Mouse (Mus musculus): ENCODE results near the gene Plekhs1. TPM values are rescaled to one million over a fixed set of nuclear protein-coding genes. Genes with fewer than 3 reads are reported as not detected.
A peak's percentile ranks its signal among the peaks of the same experiment; 100 is the strongest.
"Not testable (repeated sequence)": the region's sequence is repeated elsewhere in the genome, so short reads cannot be mapped to it uniquely, and the experiment has no call there.

Plekhs1 gene
- total RNA-seq, 2 experiments from 2014 or later = 0.20 TPM; not detected in 1

- TF ChIP-seq CTCF (IDR thresholded peaks at IDR 0.05) = no peak
- no peak overlapping the region for H3K4me3 ChIP-seq
- DNase-seq = no peak
- no peak overlapping the region for H3K27ac ChIP-seq
- intact Hi-C loops (cut with DNase I) = no loop called here
Measured at GRCm38 (mm10) chr19:56466486-56466885, 5.0 kb downstream of the Plekhs1 start.

GRCm38 (mm10) chr19:56470286-56471020 is 9.0 kb downstream of the Plekhs1 start:
- TF ChIP-seq CTCF (IDR thresholded peaks at IDR 0.05) = no peak
- intact Hi-C loops (cut with DNase I) = no loop called here
- Histone ChIP-seq H3K4me3 (no peak overlapping the region), H3K27ac (no peak overlapping the region)
- no peak for DNase-seq

- H3K27ac ChIP-seq = no peak overlapping the region
- intact Hi-C loops (cut with DNase I) = no loop called here
- H3K4me3 ChIP-seq = no peak overlapping the region
- no peak for TF ChIP-seq CTCF (IDR thresholded peaks at IDR 0.05)
- DNase-seq = no peak
Measured at GRCm38 (mm10) chr19:56471934-56472333, 10.5 kb downstream of the Plekhs1 start.

GRCm38 (mm10) chr19:56474869-56475550 is 13.6 kb downstream of the Plekhs1 start:
- no peak for DNase-seq
- intact Hi-C loops (cut with DNase I) = no loop called here
- TF ChIP-seq CTCF (IDR thresholded peaks at IDR 0.05) = no peak
- Histone ChIP-seq H3K27ac (no peak overlapping the region), H3K4me3 (no peak overlapping the region)

GRCm38 (mm10) chr19:56476546-56476945 is 15.1 kb downstream of the Plekhs1 start:
- intact Hi-C loops (cut with DNase I) = no loop called here
- H3K27ac ChIP-seq = no peak overlapping the region
- no peak for TF ChIP-seq CTCF (IDR thresholded peaks at IDR 0.05)
- no peak overlapping the region for H3K4me3 ChIP-seq
- no peak for DNase-seq

GRCm38 (mm10) chr19:56477253-56477652 is 15.8 kb downstream of the Plekhs1 start:
- no peak for TF ChIP-seq CTCF (IDR thresholded peaks at IDR 0.05)
- no peak for DNase-seq
- Histone ChIP-seq H3K4me3 (no peak overlapping the region), H3K27ac (no peak overlapping the region)
- intact Hi-C loops (cut with DNase I) = no loop called here

- H3K27ac ChIP-seq = no peak overlapping the region
- intact Hi-C loops (cut with DNase I) = no loop called here
Measured at GRCm38 (mm10) chr19:56477832-56478231, 16.4 kb downstream of the Plekhs1 start.

GRCm38 (mm10) chr19:56484630-56485375 is 23.4 kb downstream of the Plekhs1 start:
- Histone ChIP-seq H3K4me3 (0 out of 2 replicates have a peak overlapping the region, but pooled peaks have one; percentile 24), H3K27ac (no peak overlapping the region)
- no peak for DNase-seq
- TF ChIP-seq CTCF (IDR thresholded peaks at IDR 0.05) = no peak
- intact Hi-C loops (cut with DNase I) = no loop called here

More at GRCm38 (mm10) chr19:56477832-56478231, 16.4 kb downstream of the Plekhs1 start:
- no peak for DNase-seq
- no peak overlapping the region for H3K4me3 ChIP-seq
- TF ChIP-seq CTCF (IDR thresholded peaks at IDR 0.05) = no peak

GRCm38 (mm10) chr19:56485376-56486271 is 24.2 kb downstream of the Plekhs1 start:
- peak; percentile 23 for DNase-seq
- intact Hi-C loops (cut with DNase I) = no loop called here
- Histone ChIP-seq H3K4me3 (peak overlapping the region; percentile 24; the same call in 1 of the 2 replicates), H3K27ac (no peak overlapping the region; the same call in 1 of the 2 replicates)
- no peak for TF ChIP-seq CTCF (IDR thresholded peaks at IDR 0.05)

- intact Hi-C loops (cut with DNase I) = no loop called here
- DNase-seq = no peak
- Histone ChIP-seq H3K4me3 (no peak overlapping the region), H3K27ac (no peak overlapping the region)
- TF ChIP-seq CTCF (IDR thresholded peaks at IDR 0.05) = no peak
Measured at GRCm38 (mm10) chr19:56486926-56487325, 25.5 kb downstream of the Plekhs1 start.

GRCm38 (mm10) chr19:56487339-56487738 is 25.9 kb downstream of the Plekhs1 start:
- Histone ChIP-seq H3K27ac (no peak overlapping the region), H3K4me3 (no peak overlapping the region)
- no peak for DNase-seq
- TF ChIP-seq CTCF (IDR thresholded peaks at IDR 0.05) = no peak
- intact Hi-C loops (cut with DNase I) = no loop called here

- no peak for TF ChIP-seq CTCF (IDR thresholded peaks at IDR 0.05)
- no peak overlapping the region for H3K4me3 ChIP-seq
- no peak overlapping the region for H3K27ac ChIP-seq
- no peak for DNase-seq
- intact Hi-C loops (cut with DNase I) = no loop called here
Measured at GRCm38 (mm10) chr19:56489601-56490000, 28.2 kb downstream of the Plekhs1 start.

GRCm38 (mm10) chr19:56494157-56494556 is 32.7 kb downstream of the Plekhs1 start:
- DNase-seq; intact Hi-C loops (cut with DNase I); H3K4me3 ChIP-seq; H3K27ac ChIP-seq: not testable (repeated sequence)

GRCm38 (mm10) chr19:56503069-56503468 is 41.6 kb downstream of the Plekhs1 start:
- H3K4me3 ChIP-seq; H3K27ac ChIP-seq; DNase-seq; intact Hi-C loops (cut with DNase I): not testable (repeated sequence)

GRCm38 (mm10) chr19:56503525-56503924 is 42.1 kb downstream of the Plekhs1 start:
- H3K4me3 ChIP-seq; intact Hi-C loops (cut with DNase I); DNase-seq; H3K27ac ChIP-seq: not testable (repeated sequence)

- H3K4me3 ChIP-seq; DNase-seq; H3K27ac ChIP-seq; intact Hi-C loops (cut with DNase I): not testable (repeated sequence)
Measured at GRCm38 (mm10) chr19:56511207-56511606, 49.8 kb downstream of the Plekhs1 start.

- intact Hi-C loops (cut with DNase I); H3K27ac ChIP-seq; DNase-seq; H3K4me3 ChIP-seq: not testable (repeated sequence)
Measured at GRCm38 (mm10) chr19:56513527-56513926, 52.1 kb downstream of the Plekhs1 start.
